Mouse (Mus musculus) thymus, adult 2 months (tissue): ENCODE data around the gene Med20. TPM values are rescaled to one million over a fixed set of nuclear protein-coding genes. Genes with fewer than 3 reads are reported as not detected.
"Not testable (repeated sequence)": the region's sequence is repeated elsewhere in the genome, so short reads cannot be mapped to it uniquely, and the experiment has no call there.

ENCODE experiments used
- DNase-seq: peaks from one replicate; pipeline ENCODE4 v3.0.0; 2021
- H3K27ac ChIP-seq: fragments of 200-500 bp; 2 replicates; pipeline ENCODE4 v1.5.1; 2012; ENCODE audit warnings: low read length, control low read depth; ENCODE audit not compliant: control insufficient read depth, insufficient read depth
- H3K27me3 ChIP-seq: fragments of 200-500 bp; 2 replicates; pipeline ENCODE4 v1.6.1; 2012; ENCODE audit warnings: mild to moderate bottlenecking, low read length, moderate library complexity, mixed read lengths; ENCODE audit not compliant: control insufficient read depth, insufficient read depth
- H3K36me3 ChIP-seq: fragments of 200-500 bp; 2 replicates; pipeline ENCODE4 v1.6.1; 2012; ENCODE audit warnings: mild to moderate bottlenecking, low read length, moderate library complexity; ENCODE audit not compliant: control insufficient read depth, insufficient read depth
- H3K4me1 ChIP-seq: fragments of 200-500 bp; replicated peaks from 2 replicates; pipeline ENCODE4 v1.6.1; 2012; ENCODE audit warnings: low read length; ENCODE audit not compliant: control insufficient read depth, insufficient read depth
- H3K4me3 ChIP-seq: fragments of 200-500 bp; 2 replicates; pipeline ENCODE4 v1.5.1; 2012; ENCODE audit warnings: mild to moderate bottlenecking, low read length, control low read depth, moderate library complexity; ENCODE audit not compliant: control insufficient read depth, insufficient read depth
- CTCF ChIP-seq: fragments of 200-500 bp; IDR thresholded peaks from 2 replicates; pipeline ENCODE4 v1.5.1; 2012; ENCODE audit warnings: mild to moderate bottlenecking, control low read depth, low read length, moderate library complexity, borderline replicate concordance; ENCODE audit not compliant: control insufficient read depth, poor library complexity, insufficient read depth; ENCODE audit errors: extremely low read depth
- POLR2A ChIP-seq: fragments of 200-500 bp; IDR thresholded peaks from 2 replicates; pipeline ENCODE4 v1.6.1; 2012; ENCODE audit warnings: mild to moderate bottlenecking, low read length, control low read depth, moderate library complexity; ENCODE audit not compliant: control insufficient read depth, poor library complexity, insufficient read depth; ENCODE audit errors: extremely low read depth
- WGBS: fragments of 180-500 bp; shearing (Covaris S2); methylation state at CpG from one replicate; pipeline ENCODE4 v1.1.7; 2018; 5-methylcytosine and 5-hydroxymethylcytosine counted together
- polyA plus RNA-seq: library from polyadenylated mRNA; depleted of rRNA; stranded (reverse); fragments of >200 nt; gene quantifications from 2 replicates; pipeline ENCODE4 v1.2.3, GENCODE M21; 2012

Gene Med20
- polyA plus RNA-seq, 1 experiment = 56.4 TPM

DNA sequence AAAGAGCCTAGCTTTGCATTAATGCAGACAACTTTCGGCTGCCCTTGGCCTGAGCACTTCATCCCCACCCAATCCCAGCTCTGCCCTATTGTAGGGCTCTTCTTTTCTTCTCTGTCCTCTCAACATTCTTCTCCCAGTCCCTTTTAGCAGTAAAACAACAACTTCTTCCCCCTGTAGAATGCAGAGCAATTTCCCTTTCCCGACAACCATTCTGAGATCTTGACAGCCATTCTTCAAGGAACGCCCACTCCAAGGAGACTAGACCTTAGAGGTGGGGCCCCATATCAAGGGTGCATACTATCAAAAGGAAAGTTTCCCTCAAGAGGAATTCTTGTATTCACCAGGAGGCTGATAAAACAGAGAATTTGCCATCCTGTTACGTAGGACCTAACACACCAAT, 37.6 kb downstream of the Med20 start:
- no peaks in the 10 kb centered on the region for H3K36me3 ChIP-seq
- no peaks in the 10 kb centered on the region for H3K27me3 ChIP-seq
- H3K4me3 ChIP-seq = no peak overlapping the region
- no peak for DNase-seq
- TF ChIP-seq POLR2A (no peak), CTCF (no peak)
- H3K4me1 ChIP-seq = no peaks in the 10 kb centered on the region
- no peak overlapping the region for H3K27ac ChIP-seq
- WGBS = 93% methylated on average over 4 of the region's 4 CpGs

DNA sequence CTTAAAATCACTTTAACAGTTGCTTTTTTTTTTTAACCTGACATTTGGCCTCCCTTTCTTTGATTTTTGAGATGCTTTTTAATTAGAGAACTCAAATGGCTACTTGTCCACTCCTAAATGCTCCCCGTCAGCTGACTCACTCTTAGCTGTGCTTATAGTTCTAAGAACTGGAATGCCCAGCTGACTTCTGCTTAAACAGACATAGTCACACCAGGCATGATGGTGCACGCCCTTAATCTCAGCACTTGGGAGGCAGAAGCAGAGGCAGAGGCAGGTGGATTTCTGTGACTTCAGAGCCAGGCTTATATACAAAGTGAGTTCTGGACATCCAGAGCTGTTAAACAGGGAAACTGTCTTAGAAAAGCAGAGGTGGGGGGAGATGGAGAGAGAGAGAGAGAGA, 40.6 kb downstream of the Med20 start:
- H3K27ac ChIP-seq = no peak overlapping the region
- no peaks in the 10 kb centered on the region for H3K27me3 ChIP-seq
- TF ChIP-seq POLR2A = no peak
- no peak for TF ChIP-seq CTCF
- no peaks in the 10 kb centered on the region for H3K36me3 ChIP-seq
- no peak overlapping the region for H3K4me3 ChIP-seq
- H3K4me1 ChIP-seq = no peaks in the 10 kb centered on the region
- DNase-seq = no peak
- 91% methylated on average over 2 of the region's 2 CpGs for WGBS

DNA sequence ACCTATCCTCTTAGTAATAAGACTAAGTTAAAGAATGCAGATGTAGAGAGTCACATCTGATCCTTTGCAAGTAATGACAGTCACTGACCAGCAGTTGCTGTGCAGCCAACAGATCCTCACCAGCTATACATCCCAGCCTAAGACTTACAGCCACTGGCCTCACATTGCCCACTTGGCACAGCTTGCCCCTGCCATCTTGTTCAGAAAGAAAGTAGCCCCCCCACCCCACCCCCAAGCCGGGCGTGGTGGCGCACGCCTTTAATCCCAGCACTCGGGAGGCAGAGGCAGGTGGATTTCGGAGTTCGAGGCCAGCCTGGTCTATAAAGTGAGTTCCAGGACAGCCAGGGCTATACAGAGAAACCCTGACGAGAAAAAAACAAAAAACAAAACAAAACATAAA, 43.0 kb downstream of the Med20 start:
- 96% methylated on average over 8 of the region's 8 CpGs for WGBS
- H3K36me3 ChIP-seq, H3K27me3 ChIP-seq, H3K27ac ChIP-seq, DNase-seq, H3K4me3 ChIP-seq, H3K4me1 ChIP-seq: not testable (repeated sequence)

DNA sequence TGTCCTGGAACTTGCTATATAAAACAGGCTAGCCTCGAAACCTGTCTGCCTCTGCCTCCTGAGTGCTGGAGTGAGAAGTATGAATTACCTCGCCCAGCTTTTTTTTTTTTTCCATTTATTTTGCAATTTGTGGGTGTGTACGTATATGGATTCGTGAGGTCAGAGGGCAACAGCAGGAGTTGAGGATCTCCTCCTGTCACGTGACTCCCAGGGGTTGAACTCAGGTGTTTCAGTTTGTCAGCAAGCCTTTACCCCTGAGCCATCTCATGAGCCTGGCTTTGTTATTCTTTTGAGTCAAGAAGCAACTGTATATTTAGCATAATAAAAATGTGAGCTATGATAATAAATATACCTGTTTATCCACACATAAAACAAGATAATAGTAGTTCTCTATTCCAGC, 44.3 kb downstream of the Med20 start:
- WGBS = 96% methylated on average over 5 of the region's 5 CpGs
- H3K4me3 ChIP-seq = no peak overlapping the region
- no peak for DNase-seq
- H3K4me1 ChIP-seq = no peaks in the 10 kb centered on the region
- no peaks in the 10 kb centered on the region for H3K36me3 ChIP-seq
- H3K27me3 ChIP-seq = no peaks in the 10 kb centered on the region
- TF ChIP-seq POLR2A = no peak
- H3K27ac ChIP-seq = no peak overlapping the region

DNA sequence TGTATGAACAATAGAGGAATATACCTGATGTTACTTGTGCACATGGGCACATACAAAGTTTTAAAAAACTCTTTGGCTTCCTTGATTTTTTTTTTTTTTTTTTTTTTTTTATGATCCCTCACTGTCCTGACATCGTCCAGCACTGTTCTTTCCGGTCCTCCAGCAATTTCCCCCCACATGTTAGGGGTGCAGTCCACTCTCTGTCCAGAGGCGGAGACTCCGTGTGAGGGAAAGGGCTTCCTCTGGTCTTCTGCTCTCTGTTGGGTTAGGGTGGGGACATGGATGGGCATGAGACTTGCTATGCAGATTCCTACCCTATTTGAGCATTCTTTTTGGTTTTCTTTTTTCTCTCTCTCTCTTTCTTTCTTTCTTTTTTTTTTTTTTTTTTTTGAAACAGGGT, 46.5 kb downstream of the Med20 start:
- TF ChIP-seq POLR2A = no peak
- TF ChIP-seq CTCF = no peak
- Histone ChIP-seq H3K4me1 (no peaks in the 10 kb centered on the region), H3K27ac (no peak overlapping the region), H3K4me3 (no peak overlapping the region), H3K36me3 (no peaks in the 10 kb centered on the region), H3K27me3 (no peaks in the 10 kb centered on the region)
- no peak for DNase-seq
- WGBS = 98% methylated on average over 4 of the region's 4 CpGs

DNA sequence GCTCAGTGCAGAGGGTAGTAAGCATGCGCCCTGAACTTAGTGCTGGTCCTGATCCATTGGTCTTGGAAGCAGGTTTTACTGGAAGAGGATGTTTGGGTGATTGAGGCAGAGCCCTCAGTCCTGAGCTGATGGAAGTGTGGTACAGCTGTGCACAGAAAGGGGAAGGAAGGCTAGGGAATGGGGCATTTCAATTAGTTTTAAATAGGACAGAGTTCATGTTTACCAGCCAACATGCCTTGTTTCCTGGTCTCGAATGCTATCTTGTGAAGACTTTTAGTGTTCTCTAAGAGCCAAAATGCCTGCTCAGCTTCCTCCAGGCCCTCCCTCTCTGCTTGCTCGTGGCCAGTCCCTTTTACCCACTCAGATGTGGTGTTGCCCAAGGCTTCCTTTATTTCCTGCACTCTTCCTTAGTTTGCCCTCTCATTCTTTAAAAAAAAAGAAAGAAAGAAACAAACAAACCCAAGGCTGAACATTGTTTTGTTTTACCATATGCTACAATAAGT, 47.4 kb downstream of the Med20 start:
- Histone ChIP-seq H3K36me3 (no peaks in the 10 kb centered on the region), H3K27ac (no peak overlapping the region), H3K27me3 (no peaks in the 10 kb centered on the region), H3K4me1 (no peaks in the 10 kb centered on the region), H3K4me3 (no peak overlapping the region)
- no peak for DNase-seq
- WGBS = 56% methylated on average over 3 of the region's 3 CpGs
- TF ChIP-seq POLR2A = no peak
- no peak for TF ChIP-seq CTCF

DNA sequence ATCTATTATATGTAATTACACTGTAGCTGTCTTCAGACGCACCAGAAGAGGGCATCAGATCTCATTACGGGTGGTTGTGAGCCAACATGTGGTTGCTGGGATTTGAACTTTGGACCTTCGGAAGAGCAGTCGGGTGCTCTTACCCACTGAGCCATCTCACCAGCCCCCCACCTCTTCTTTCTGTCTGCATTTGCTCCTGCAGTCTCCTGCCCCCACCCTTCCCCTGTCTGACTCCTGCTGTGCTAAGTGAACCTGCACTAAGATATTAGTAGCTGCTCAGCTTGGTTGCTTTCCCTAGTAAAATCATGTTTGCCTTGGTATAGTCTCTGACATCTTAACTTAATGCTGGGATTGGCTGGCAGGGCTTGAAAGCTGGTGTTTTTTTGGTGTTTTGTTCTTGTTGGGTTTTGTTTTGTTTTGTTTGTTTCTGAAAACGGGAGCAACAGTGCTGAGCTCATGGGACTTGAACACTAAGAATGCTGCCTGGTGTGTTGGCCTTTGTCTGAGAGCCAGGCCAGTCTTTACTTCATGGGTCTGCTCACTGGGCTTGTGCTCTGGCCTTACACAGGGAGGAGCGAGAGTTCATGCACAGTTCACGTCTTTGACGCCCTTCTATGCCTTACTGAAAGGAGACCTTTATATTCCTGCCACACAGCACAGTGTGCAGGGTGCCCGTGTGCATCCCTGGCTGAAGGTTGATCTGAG, 51.8 kb downstream of the Med20 start:
- no peaks in the 10 kb centered on the region for H3K27me3 ChIP-seq
- DNase-seq = no peak
- WGBS = 93% methylated on average over 9 of the region's 9 CpGs
- no peak overlapping the region for H3K4me3 ChIP-seq
- TF ChIP-seq CTCF = no peak
- TF ChIP-seq POLR2A = no peak
- no peaks in the 10 kb centered on the region for H3K36me3 ChIP-seq
- no peak overlapping the region for H3K27ac ChIP-seq
- H3K4me1 ChIP-seq = no peaks in the 10 kb centered on the region
